Mouse (Mus musculus) forebrain, embryonic 10.5 days (tissue): ENCODE results near the gene Fbxw5. TPM values are rescaled to one million over a fixed set of nuclear protein-coding genes. Genes with fewer than 3 reads are reported as not detected.

ENCODE experiments used
- DNase-seq: peaks from one replicate; pipeline ENCODE4 v3.0.0-alpha.2; 2017; ENCODE audit warnings: low spot score; ENCODE audit errors: extremely low spot score
- H3K27ac ChIP-seq: fragments of 300-500 bp; sonication (generic); 2 replicates; pipeline ENCODE4 v1.5.1; 2016; ENCODE audit warnings: mild to moderate bottlenecking
- H3K27me3 ChIP-seq: fragments of 300-500 bp; sonication (generic); 2 replicates; pipeline ENCODE4 v1.6.1; 2016; ENCODE audit warnings: mild to moderate bottlenecking; ENCODE audit not compliant: poor library complexity, severe bottlenecking
- H3K36me3 ChIP-seq: fragments of 300-500 bp; sonication (generic); replicated peaks from 2 replicates; pipeline ENCODE4 v1.6.1; 2016; ENCODE audit warnings: mild to moderate bottlenecking, moderate library complexity
- H3K4me1 ChIP-seq: fragments of 300-500 bp; sonication (generic); 2 replicates; pipeline ENCODE4 v1.6.1; 2016
- H3K4me3 ChIP-seq: fragments of 300-500 bp; sonication (generic); 2 replicates; pipeline ENCODE4 v1.5.1; 2016; ENCODE audit warnings: mild to moderate bottlenecking, moderate library complexity
- H3K9me3 ChIP-seq: fragments of 300-500 bp; sonication (generic); 2 replicates; pipeline ENCODE4 v1.6.1; 2016; ENCODE audit warnings: mild to moderate bottlenecking, moderate library complexity
- WGBS: fragments of 180-500 bp; shearing (Covaris S2); methylation state at CpG from one replicate; pipeline ENCODE4 v1.1.7; 2016; 5-methylcytosine and 5-hydroxymethylcytosine counted together
- polyA plus RNA-seq: library from polyadenylated mRNA; unstranded; fragments of >200 nt; fragmentation: Nextera tagmentation; extraction: Ambion mirVana; gene quantifications from 2 replicates; pipeline ENCODE4 v1.2.1, GENCODE M21; 2016

Fbxw5 gene
- polyA plus RNA-seq: 90.7 and 93.9 TPM in 2 replicates

GRCm38 (mm10) chr2:25500576-25501405, at the start of gene Fbxw5:
Gene Fbxw5 (plus strand): TSS chr2:25500750.
- H3K27ac ChIP-seq: peak within 1 kb of the TSS; percentile 94
- 1% methylated on average over 44 of the region's 44 CpGs for WGBS
- no peaks in the 10 kb centered on the region for H3K27me3 ChIP-seq
- peaks cover 35% of the 10 kb centered on the region for H3K4me1 ChIP-seq
- H3K9me3 ChIP-seq: no peaks in the 10 kb centered on the region
- peaks cover 32% of the 10 kb centered on the region for H3K36me3 ChIP-seq
- DNase-seq: peak; percentile 95
- H3K4me3 ChIP-seq: peak within 1 kb of the TSS; percentile 94

- Histone ChIP-seq H3K27me3 (no peaks in the 10 kb centered on the region), H3K27ac (no peak overlapping the region), H3K4me1 (no peaks in the 10 kb centered on the region), H3K9me3 (no peaks in the 10 kb centered on the region), H3K4me3 (no peak overlapping the region), H3K36me3 (peaks cover 22% of the 10 kb centered on the region)
- DNase-seq: no peak
- 84% methylated on average over 8 of the region's 8 CpGs for WGBS
Observed at GRCm38 (mm10) chr2:25450853-25451647, 49.5 kb upstream of the Fbxw5 start.

- H3K27ac ChIP-seq: no peak overlapping the region
- no peaks in the 10 kb centered on the region for H3K27me3 ChIP-seq
- no peaks in the 10 kb centered on the region for H3K4me1 ChIP-seq
- no peak overlapping the region for H3K4me3 ChIP-seq
- WGBS: 60% methylated on average over 1 of the region's 1 CpGs
- H3K36me3 ChIP-seq: peaks cover 3% of the 10 kb centered on the region; the same call in 1 of the 2 replicates
- H3K9me3 ChIP-seq: no peaks in the 10 kb centered on the region
- no peak for DNase-seq
Observed at GRCm38 (mm10) chr2:25452951-25453350, 47.6 kb upstream of the Fbxw5 start.

- H3K27ac ChIP-seq: no peak within 1 kb of the TSS
- 74% methylated on average over 14 of the region's 14 CpGs for WGBS
- no peaks in the 10 kb centered on the region for H3K9me3 ChIP-seq
- H3K4me1 ChIP-seq: peaks cover 24% of the 10 kb centered on the region
- H3K27me3 ChIP-seq: no peaks in the 10 kb centered on the region
- no peak within 1 kb of the TSS for H3K4me3 ChIP-seq
- DNase-seq: no peak
- H3K36me3 ChIP-seq: peaks cover 6% of the 10 kb centered on the region
Observed at GRCm38 (mm10) chr2:25456205-25456953, 44.2 kb upstream of the Fbxw5 start, which contains the start of gene Clic3. Gene Clic3 (plus strand): TSS chr2:25456838.

- 86% methylated on average over 9 of the region's 9 CpGs for WGBS
- H3K4me1 ChIP-seq: peaks cover 27% of the 10 kb centered on the region
Observed at GRCm38 (mm10) chr2:25457022-25457896, 43.3 kb upstream of the Fbxw5 start.

GRCm38 (mm10) chr2:25458911-25459310, 41.6 kb upstream of the Fbxw5 start:
- Histone ChIP-seq H3K27ac (no peak overlapping the region), H3K9me3 (no peaks in the 10 kb centered on the region), H3K4me3 (no peak overlapping the region), H3K36me3 (peaks cover 6% of the 10 kb centered on the region), H3K4me1 (peaks cover 27% of the 10 kb centered on the region), H3K27me3 (no peaks in the 10 kb centered on the region)
- no peak for DNase-seq
- 81% methylated on average over 5 of the region's 5 CpGs for WGBS

More at GRCm38 (mm10) chr2:25457022-25457896, 43.3 kb upstream of the Fbxw5 start:
- Histone ChIP-seq H3K27me3 (no peaks in the 10 kb centered on the region), H3K4me3 (no peak overlapping the region), H3K27ac (no peak overlapping the region), H3K36me3 (peaks cover 6% of the 10 kb centered on the region), H3K9me3 (no peaks in the 10 kb centered on the region)
- DNase-seq: no peak

GRCm38 (mm10) chr2:25460135-25460534, 40.4 kb upstream of the Fbxw5 start:
- DNase-seq: no peak
- peak overlapping the region; percentile 91 for H3K27ac ChIP-seq
- peaks cover 28% of the 10 kb centered on the region for H3K4me1 ChIP-seq
- no peaks in the 10 kb centered on the region for H3K27me3 ChIP-seq
- H3K9me3 ChIP-seq: no peaks in the 10 kb centered on the region
- peak overlapping the region; percentile 83 for H3K4me3 ChIP-seq
- 32% methylated on average over 5 of the region's 5 CpGs for WGBS
- peaks cover 6% of the 10 kb centered on the region for H3K36me3 ChIP-seq

- peaks cover 34% of the 10 kb centered on the region for H3K4me1 ChIP-seq
- peak; percentile 88 for DNase-seq
- H3K27ac ChIP-seq: peak within 1 kb of the TSS; percentile 91
- under 1% methylated on average over 48 of the region's 48 CpGs for WGBS
- H3K9me3 ChIP-seq: no peaks in the 10 kb centered on the region
- H3K4me3 ChIP-seq: peak within 1 kb of the TSS; percentile 83
- peaks cover 6% of the 10 kb centered on the region for H3K36me3 ChIP-seq
- H3K27me3 ChIP-seq: no peaks in the 10 kb centered on the region
Observed at GRCm38 (mm10) chr2:25460551-25461309, 39.8 kb upstream of the Fbxw5 start, which contains the start of gene Paxx. Gene Paxx (minus strand): TSS chr2:25461094.

- Histone ChIP-seq H3K9me3 (no peaks in the 10 kb centered on the region), H3K4me3 (peak overlapping the region; percentile 83), H3K36me3 (peaks cover 6% of the 10 kb centered on the region), H3K4me1 (peaks cover 40% of the 10 kb centered on the region), H3K27ac (peak overlapping the region; percentile 91), H3K27me3 (no peaks in the 10 kb centered on the region)
- DNase-seq: no peak
- WGBS: 28% methylated on average over 3 of the region's 3 CpGs
Observed at GRCm38 (mm10) chr2:25461407-25461806, 39.1 kb upstream of the Fbxw5 start.

GRCm38 (mm10) chr2:25463630-25464029, 36.9 kb upstream of the Fbxw5 start:
- no peak for DNase-seq
- 84% methylated on average over 3 of the region's 3 CpGs for WGBS
- Histone ChIP-seq H3K4me3 (no peak overlapping the region), H3K36me3 (peaks cover 6% of the 10 kb centered on the region), H3K4me1 (peaks cover 58% of the 10 kb centered on the region), H3K27ac (no peak overlapping the region), H3K27me3 (no peaks in the 10 kb centered on the region), H3K9me3 (no peaks in the 10 kb centered on the region)

- 94% methylated on average over 2 of the region's 2 CpGs for WGBS
- H3K4me1 ChIP-seq: peaks cover 42% of the 10 kb centered on the region
- peak overlapping the region; percentile 56 for H3K27ac ChIP-seq
- H3K27me3 ChIP-seq: no peaks in the 10 kb centered on the region; the same call in 1 of the 2 replicates
- no peak overlapping the region for H3K4me3 ChIP-seq
- H3K9me3 ChIP-seq: no peaks in the 10 kb centered on the region
- no peak for DNase-seq
- H3K36me3 ChIP-seq: no peaks in the 10 kb centered on the region
Observed at GRCm38 (mm10) chr2:25465256-25465655, 35.3 kb upstream of the Fbxw5 start.
